Mouse (Mus musculus) hindbrain, embryonic 15.5 days (tissue): ENCODE data around the gene Igsf3. TPM values are rescaled to one million over a fixed set of nuclear protein-coding genes. Genes with fewer than 3 reads are reported as not detected.
A peak's percentile ranks its signal among the peaks of the same experiment; 100 is the strongest.

Experiments
- ATAC-seq: fragments of 200-750 bp; cut with Nextera tagmentation; 2 replicates; pipeline ENCODE4 v1.8.0; 2017; ENCODE audit warnings: low read depth, moderate number of reproducible peaks, moderate TSS enrichment; ENCODE audit not compliant: low FRiP score
- H3K27ac ChIP-seq: fragments of 300-500 bp; sonication (generic); replicated peaks from 2 replicates; pipeline ENCODE4 v1.5.1; 2015; ENCODE audit warnings: mild to moderate bottlenecking, inconsistent platforms
- H3K27me3 ChIP-seq: fragments of 300-500 bp; sonication (generic); 2 replicates; pipeline ENCODE4 v1.6.1; 2015; ENCODE audit warnings: control low read depth, inconsistent platforms
- H3K36me3 ChIP-seq: fragments of 300-500 bp; sonication (generic); 2 replicates; pipeline ENCODE4 v1.6.1; 2015; ENCODE audit warnings: control low read depth, inconsistent platforms
- H3K4me1 ChIP-seq: fragments of 300-500 bp; sonication (generic); replicated peaks from 2 replicates; pipeline ENCODE4 v1.6.1; 2015; ENCODE audit warnings: control low read depth, inconsistent platforms
- H3K4me2 ChIP-seq: fragments of 300-500 bp; sonication (generic); 2 replicates; pipeline ENCODE4 v1.6.1; 2015; ENCODE audit warnings: moderate library complexity, mild to moderate bottlenecking, inconsistent platforms
- H3K4me3 ChIP-seq: fragments of 300-500 bp; sonication (generic); 2 replicates; pipeline ENCODE4 v1.5.1; 2015; ENCODE audit warnings: mild to moderate bottlenecking, inconsistent platforms
- H3K9ac ChIP-seq: fragments of 300-500 bp; sonication (generic); 2 replicates; pipeline ENCODE4 v1.6.1; 2015; ENCODE audit warnings: inconsistent platforms
- H3K9me3 ChIP-seq: fragments of 300-500 bp; sonication (generic); 2 replicates; pipeline ENCODE4 v1.6.1; 2016; ENCODE audit warnings: control low read depth, inconsistent platforms
- WGBS: fragments of 180-500 bp; shearing (Covaris S2); methylation state at CpG from one replicate; pipeline ENCODE4 v1.1.7; 2015; 5-methylcytosine and 5-hydroxymethylcytosine counted together
- polyA plus RNA-seq: library from polyadenylated mRNA; unstranded; fragments of >200 nt; fragmentation: Nextera tagmentation; extraction: Ambion mirVana; gene quantifications from 2 replicates; pipeline ENCODE4 v1.2.1, GENCODE M21; 2015

Igsf3 gene
- polyA plus RNA-seq, 1 experiment from 2014 or later, result 90.6 TPM

GRCm38 (mm10) chr3:101396061-101396460 lies 19.2 kb downstream of the Igsf3 start:
- no peaks in the 10 kb centered on the region for H3K36me3 ChIP-seq
- H3K4me3 ChIP-seq, result no peak overlapping the region
- no peak overlapping the region for H3K4me2 ChIP-seq
- H3K9ac ChIP-seq, result no peak overlapping the region
- no peak for ATAC-seq
- 92% methylated on average over 3 of the region's 3 CpGs for WGBS
- peaks cover 88% of the 10 kb centered on the region for H3K4me1 ChIP-seq
- no peak overlapping the region for H3K27ac ChIP-seq
- H3K27me3 ChIP-seq, result no peaks in the 10 kb centered on the region
- no peaks in the 10 kb centered on the region for H3K9me3 ChIP-seq

GRCm38 (mm10) chr3:101396726-101397263 lies 19.9 kb downstream of the Igsf3 start:
- 54% methylated on average over 13 of the region's 13 CpGs for WGBS
- ATAC-seq, result no peak
- H3K36me3 ChIP-seq, result no peaks in the 10 kb centered on the region
- H3K9me3 ChIP-seq, result no peaks in the 10 kb centered on the region
- H3K4me2 ChIP-seq, result no peak overlapping the region
- no peak overlapping the region for H3K27ac ChIP-seq
- H3K27me3 ChIP-seq, result no peaks in the 10 kb centered on the region
- peaks cover 85% of the 10 kb centered on the region for H3K4me1 ChIP-seq
- no peak overlapping the region for H3K9ac ChIP-seq
- no peak overlapping the region for H3K4me3 ChIP-seq

- Histone ChIP-seq H3K4me2 (no peak overlapping the region), H3K27me3 (no peaks in the 10 kb centered on the region), H3K9me3 (no peaks in the 10 kb centered on the region), H3K9ac (no peak overlapping the region), H3K4me1 (peaks cover 81% of the 10 kb centered on the region), H3K4me3 (no peak overlapping the region), H3K27ac (peak overlapping the region; percentile 29; the same call in 1 of the 2 replicates), H3K36me3 (no peaks in the 10 kb centered on the region)
- WGBS, result 71% methylated on average over 4 of the region's 4 CpGs
- ATAC-seq, result no peak
These were observed 20.5 kb downstream of the Igsf3 start for GRCm38 (mm10) chr3:101397422-101397821.

GRCm38 (mm10) chr3:101398071-101398786 lies 21.3 kb downstream of the Igsf3 start:
- peaks cover 73% of the 10 kb centered on the region for H3K4me1 ChIP-seq
- no peak for ATAC-seq

GRCm38 (mm10) chr3:101398877-101399276 lies 22.0 kb downstream of the Igsf3 start:
- peak overlapping the region; percentile 27; the same call in 1 of the 2 replicates for H3K27ac ChIP-seq
- H3K4me1 ChIP-seq, result peaks cover 69% of the 10 kb centered on the region
- no peaks in the 10 kb centered on the region for H3K36me3 ChIP-seq
- H3K4me3 ChIP-seq, result no peak overlapping the region
- H3K9ac ChIP-seq, result no peak overlapping the region
- H3K27me3 ChIP-seq, result no peaks in the 10 kb centered on the region
- no peak overlapping the region for H3K4me2 ChIP-seq
- ATAC-seq, result no peak
- 49% methylated on average over 2 of the region's 2 CpGs for WGBS
- H3K9me3 ChIP-seq, result no peaks in the 10 kb centered on the region

More at GRCm38 (mm10) chr3:101398071-101398786, 21.3 kb downstream of the Igsf3 start:
- WGBS, result 42% methylated on average over 12 of the region's 12 CpGs
- Histone ChIP-seq H3K9me3 (no peaks in the 10 kb centered on the region), H3K9ac (no peak overlapping the region), H3K27ac (peak overlapping the region; percentile 29; the same call in 1 of the 2 replicates), H3K36me3 (no peaks in the 10 kb centered on the region), H3K4me2 (no peak overlapping the region), H3K4me3 (no peak overlapping the region), H3K27me3 (no peaks in the 10 kb centered on the region)

- WGBS, result 48% methylated on average over 5 of the region's 5 CpGs
- H3K9me3 ChIP-seq, result no peaks in the 10 kb centered on the region
- no peak overlapping the region for H3K4me2 ChIP-seq
- no peak overlapping the region for H3K9ac ChIP-seq
- H3K4me3 ChIP-seq, result no peak overlapping the region
- H3K36me3 ChIP-seq, result no peaks in the 10 kb centered on the region
- no peak for ATAC-seq
- H3K27ac ChIP-seq, result no peak overlapping the region
- no peaks in the 10 kb centered on the region for H3K27me3 ChIP-seq
- peaks cover 68% of the 10 kb centered on the region for H3K4me1 ChIP-seq
These were observed 24.6 kb downstream of the Igsf3 start for GRCm38 (mm10) chr3:101401501-101401900.

- Histone ChIP-seq H3K9me3 (no peaks in the 10 kb centered on the region), H3K27me3 (no peaks in the 10 kb centered on the region), H3K9ac (no peak overlapping the region), H3K4me2 (no peak overlapping the region), H3K36me3 (no peaks in the 10 kb centered on the region), H3K4me3 (no peak overlapping the region), H3K4me1 (peaks cover 55% of the 10 kb centered on the region), H3K27ac (peak overlapping the region; percentile 56)
- ATAC-seq, result peak; percentile 77
- WGBS, result 36% methylated on average over 13 of the region's 13 CpGs
These were observed 27.9 kb downstream of the Igsf3 start for GRCm38 (mm10) chr3:101404620-101405415.

GRCm38 (mm10) chr3:101405495-101405894 lies 28.6 kb downstream of the Igsf3 start:
- H3K9me3 ChIP-seq, result no peaks in the 10 kb centered on the region
- 46% methylated on average over 10 of the region's 10 CpGs for WGBS
- no peak overlapping the region for H3K4me3 ChIP-seq
- no peaks in the 10 kb centered on the region for H3K36me3 ChIP-seq
- ATAC-seq, result peak; percentile 37
- H3K27ac ChIP-seq, result peak overlapping the region; percentile 56; the same call in 1 of the 2 replicates
- H3K4me2 ChIP-seq, result no peak overlapping the region
- H3K27me3 ChIP-seq, result no peaks in the 10 kb centered on the region
- no peak overlapping the region for H3K9ac ChIP-seq
- peaks cover 62% of the 10 kb centered on the region for H3K4me1 ChIP-seq

- 81% methylated on average over 3 of the region's 3 CpGs for WGBS
These were observed 29.2 kb downstream of the Igsf3 start for GRCm38 (mm10) chr3:101406097-101406496.

GRCm38 (mm10) chr3:101407568-101407967 lies 30.7 kb downstream of the Igsf3 start:
- no peak overlapping the region for H3K4me2 ChIP-seq
- whole genome bisulfite sequencing, result 70% methylated on average over 8 of the region's 8 CpGs
- H3K4me3 ChIP-seq, result no peak overlapping the region
- ATAC-seq, result no peak
- H3K9ac ChIP-seq, result no peak overlapping the region
- no peak overlapping the region for H3K27ac ChIP-seq
- H3K27me3 ChIP-seq, result no peaks in the 10 kb centered on the region
- H3K9me3 ChIP-seq, result no peaks in the 10 kb centered on the region
- no peaks in the 10 kb centered on the region for H3K36me3 ChIP-seq
- peaks cover 62% of the 10 kb centered on the region for H3K4me1 ChIP-seq

More at GRCm38 (mm10) chr3:101406097-101406496, 29.2 kb downstream of the Igsf3 start:
- ATAC-seq, result no peak
- no peak overlapping the region for H3K4me2 ChIP-seq
- no peak overlapping the region for H3K9ac ChIP-seq
- no peaks in the 10 kb centered on the region for H3K27me3 ChIP-seq
- H3K9me3 ChIP-seq, result no peaks in the 10 kb centered on the region
- no peaks in the 10 kb centered on the region for H3K36me3 ChIP-seq
- peaks cover 68% of the 10 kb centered on the region for H3K4me1 ChIP-seq
- no peak overlapping the region for H3K27ac ChIP-seq
- H3K4me3 ChIP-seq, result no peak overlapping the region

- H3K4me1 ChIP-seq, result peaks cover 57% of the 10 kb centered on the region
These were observed 32.3 kb downstream of the Igsf3 start for GRCm38 (mm10) chr3:101408953-101409750.

More at GRCm38 (mm10) chr3:101408953-101409750, 32.3 kb downstream of the Igsf3 start:
- Histone ChIP-seq H3K36me3 (no peaks in the 10 kb centered on the region), H3K9me3 (no peaks in the 10 kb centered on the region), H3K9ac (no peak overlapping the region), H3K4me3 (no peak overlapping the region), H3K27me3 (no peaks in the 10 kb centered on the region), H3K4me2 (no peak overlapping the region), H3K27ac (peak overlapping the region; percentile 41)
- WGBS, result 41% methylated on average over 20 of the region's 20 CpGs
- ATAC-seq, result no peak
